Mouse (Mus musculus) testis, adult 2 months (tissue): ENCODE results near the gene Gfod1.

ENCODE experiments used
- CTCF ChIP-seq: fragments of 200-500 bp; IDR thresholded peaks from 2 replicates; pipeline ENCODE4 v1.5.1; 2012; ENCODE audit warnings: low read depth, mild to moderate bottlenecking, inconsistent platforms, low read length, moderate library complexity; ENCODE audit not compliant: control insufficient read depth, insufficient read depth, insufficient replicate concordance
- POLR2A ChIP-seq: fragments of 200-500 bp; IDR thresholded peaks from 2 replicates; pipeline ENCODE4 v1.6.1; 2012; ENCODE audit warnings: low read depth, mild to moderate bottlenecking, inconsistent platforms, low read length, moderate library complexity; ENCODE audit not compliant: control insufficient read depth

- TF ChIP-seq CTCF (no peak), POLR2A (no peak)
These were observed 146.6 kb downstream of the Gfod1 start for GRCm38 (mm10) chr13:43157370-43157769.
